Mouse (Mus musculus) limb, embryonic 12.5 days (tissue): Measurements from ENCODE around the gene Rin2. TPM values are rescaled to one million over a fixed set of nuclear protein-coding genes. Genes with fewer than 3 reads are reported as not detected.

ENCODE experiments used
- ATAC-seq: fragments of 200-750 bp; cut with Nextera tagmentation; 2 replicates; pipeline ENCODE4 v1.8.0; 2017; ENCODE audit warnings: low read depth, moderate TSS enrichment; ENCODE audit not compliant: insufficient number of reproducible peaks, insufficient read depth, low FRiP score, low TSS enrichment
- H3K27ac ChIP-seq: fragments of 300-500 bp; sonication (generic); 2 replicates; pipeline ENCODE4 v1.5.1; 2016; ENCODE audit warnings: mild to moderate bottlenecking, moderate library complexity
- H3K27me3 ChIP-seq: fragments of 300-500 bp; sonication (generic); 2 replicates; pipeline ENCODE4 v1.6.1; 2016; ENCODE audit warnings: mild to moderate bottlenecking, moderate library complexity
- H3K36me3 ChIP-seq: fragments of 300-500 bp; sonication (generic); 2 replicates; pipeline ENCODE4 v1.6.1; 2016; ENCODE audit warnings: mild to moderate bottlenecking, moderate library complexity
- H3K4me1 ChIP-seq: fragments of 300-500 bp; sonication (generic); replicated peaks from 2 replicates; pipeline ENCODE4 v1.6.1; 2016
- H3K4me2 ChIP-seq: fragments of 300-500 bp; sonication (generic); 2 replicates; pipeline ENCODE4 v1.6.1; 2016; ENCODE audit warnings: mild to moderate bottlenecking, moderate library complexity
- H3K4me3 ChIP-seq: fragments of 300-500 bp; sonication (generic); replicated peaks from 2 replicates; pipeline ENCODE4 v1.5.1; 2016; ENCODE audit warnings: mild to moderate bottlenecking
- H3K9ac ChIP-seq: fragments of 300-500 bp; sonication (generic); replicated peaks from 2 replicates; pipeline ENCODE4 v1.6.1; 2016; ENCODE audit warnings: mild to moderate bottlenecking, moderate library complexity
- H3K9me3 ChIP-seq: fragments of 300-500 bp; sonication (generic); 2 replicates; pipeline ENCODE4 v1.6.1; 2016; ENCODE audit warnings: mild to moderate bottlenecking, moderate library complexity
- WGBS: fragments of 180-500 bp; shearing (Covaris S2); methylation state at CpG from one replicate; pipeline ENCODE4 v1.1.7; 2016; 5-methylcytosine and 5-hydroxymethylcytosine counted together
- polyA plus RNA-seq: library from polyadenylated mRNA; unstranded; fragments of >200 nt; fragmentation: Nextera tagmentation; extraction: Ambion mirVana; gene quantifications from 2 replicates; pipeline ENCODE4 v1.2.1, GENCODE M21; 2016

Rin2 gene
- polyA plus RNA-seq, 1 experiment from 2014 or later = 34.9 TPM

GRCm38 (mm10) chr2:145866695-145867449 lies 191.9 kb downstream of the Rin2 start:
- Histone ChIP-seq H3K27ac (no peak overlapping the region), H3K9me3 (peaks cover 13% of the 10 kb centered on the region; the same call in 1 of the 2 replicates), H3K4me1 (peaks cover 23% of the 10 kb centered on the region), H3K27me3 (no peaks in the 10 kb centered on the region), H3K36me3 (peaks cover 40% of the 10 kb centered on the region), H3K9ac (no peak overlapping the region), H3K4me2 (no peak overlapping the region), H3K4me3 (no peak overlapping the region)
- no peak for ATAC-seq
- 93% methylated on average over 11 of the region's 11 CpGs for WGBS

DNA sequence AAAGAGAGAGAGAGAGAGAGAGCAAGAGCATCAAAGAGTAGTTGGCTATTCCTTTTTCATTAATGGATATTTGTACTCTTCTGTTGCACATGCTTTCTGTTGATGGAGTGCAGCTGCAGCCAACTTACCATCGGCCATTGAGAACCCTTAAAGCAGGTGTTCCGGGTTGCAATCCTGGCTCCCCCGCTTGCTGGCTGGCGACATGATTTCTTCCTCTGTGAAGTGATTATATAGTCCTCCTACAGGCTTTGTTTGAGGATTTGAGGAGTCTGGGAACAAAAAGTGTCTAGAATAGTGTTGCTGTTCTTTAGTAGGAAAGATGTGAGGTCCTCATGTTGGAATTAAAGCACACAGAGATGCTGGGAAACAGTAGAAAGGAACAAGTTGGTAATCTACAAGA lies 196.3 kb downstream of the Rin2 start:
- H3K9me3 ChIP-seq = peaks cover 13% of the 10 kb centered on the region; the same call in 1 of the 2 replicates
- H3K4me1 ChIP-seq = no peaks in the 10 kb centered on the region
- no peak overlapping the region for H3K4me3 ChIP-seq
- no peak overlapping the region for H3K9ac ChIP-seq
- H3K4me2 ChIP-seq = no peak overlapping the region
- WGBS = 78% methylated on average over 4 of the region's 4 CpGs
- peaks cover 32% of the 10 kb centered on the region for H3K36me3 ChIP-seq
- no peak for ATAC-seq
- H3K27me3 ChIP-seq = no peaks in the 10 kb centered on the region
- no peak overlapping the region for H3K27ac ChIP-seq

DNA sequence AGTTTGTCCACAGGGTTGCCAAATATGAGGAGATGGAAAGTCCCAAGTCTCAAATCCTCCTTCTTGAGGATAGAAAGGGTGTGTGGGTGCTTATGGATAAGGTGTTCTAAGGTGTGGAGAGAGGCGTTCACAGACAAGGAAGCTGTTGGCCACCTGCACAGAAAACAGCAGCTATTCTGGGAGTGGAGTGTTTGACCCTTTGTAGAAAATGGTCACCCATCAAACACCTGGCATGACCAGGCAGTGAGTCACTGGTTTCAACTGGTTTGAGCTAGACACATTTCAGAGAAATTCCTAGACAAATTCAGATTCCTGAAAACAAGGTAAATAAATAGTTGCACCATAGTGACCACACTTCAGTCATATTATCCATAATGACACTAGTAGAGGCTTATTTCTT lies 197.1 kb downstream of the Rin2 start:
- no peaks in the 10 kb centered on the region for H3K4me1 ChIP-seq

GRCm38 (mm10) chr2:145873953-145874352 lies 198.9 kb downstream of the Rin2 start:
- H3K36me3 ChIP-seq = peaks cover 37% of the 10 kb centered on the region
- peaks cover 3% of the 10 kb centered on the region; the same call in 1 of the 2 replicates for H3K9me3 ChIP-seq
- peaks cover 3% of the 10 kb centered on the region; the same call in 1 of the 2 replicates for H3K4me1 ChIP-seq
- H3K9ac ChIP-seq = no peak overlapping the region
- no peak overlapping the region for H3K4me3 ChIP-seq
- H3K27ac ChIP-seq = no peak overlapping the region
- WGBS = 91% methylated on average over 1 of the region's 1 CpGs
- no peak for ATAC-seq
- H3K4me2 ChIP-seq = no peak overlapping the region
- H3K27me3 ChIP-seq = no peaks in the 10 kb centered on the region

More for the DNA sequence above, 197.1 kb downstream of the Rin2 start:
- H3K36me3 ChIP-seq = peaks cover 32% of the 10 kb centered on the region
- 86% methylated on average over 1 of the region's 1 CpGs for WGBS
- H3K27ac ChIP-seq = no peak overlapping the region
- H3K4me2 ChIP-seq = no peak overlapping the region
- no peaks in the 10 kb centered on the region for H3K27me3 ChIP-seq
- no peak overlapping the region for H3K4me3 ChIP-seq
- ATAC-seq = no peak
- H3K9me3 ChIP-seq = peaks cover 5% of the 10 kb centered on the region; the same call in 1 of the 2 replicates
- H3K9ac ChIP-seq = no peak overlapping the region

DNA sequence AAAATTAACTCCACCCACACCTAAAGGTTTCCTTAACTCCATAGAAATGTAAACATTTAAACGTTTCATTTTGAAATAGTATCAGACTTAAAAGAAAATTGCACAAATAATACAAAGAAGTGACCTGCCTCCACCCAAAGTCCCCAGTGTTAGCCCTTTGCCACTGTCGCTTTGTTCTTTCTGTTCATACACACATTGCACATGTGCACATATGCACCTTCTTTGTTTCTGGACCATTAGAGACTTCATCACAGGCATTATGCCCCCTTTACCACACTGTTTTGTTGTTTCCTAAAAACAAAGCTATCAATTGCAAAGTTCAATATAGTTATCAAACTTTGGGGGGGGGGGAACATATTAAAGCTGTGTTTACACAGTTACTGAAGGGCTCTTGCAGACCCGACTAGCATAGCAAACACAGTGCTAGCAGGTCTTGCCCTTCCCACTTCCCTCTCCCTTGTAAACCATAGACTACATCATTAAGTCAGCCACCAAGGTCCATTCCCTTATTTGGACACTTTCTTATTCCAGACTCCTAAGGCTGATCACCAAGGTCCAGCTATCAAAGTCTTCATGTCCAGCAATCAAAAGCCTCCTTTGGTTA lies 200.0 kb downstream of the Rin2 start:
- H3K9me3 ChIP-seq = no peaks in the 10 kb centered on the region
- no peak overlapping the region for H3K4me3 ChIP-seq
- peaks cover 3% of the 10 kb centered on the region; the same call in 1 of the 2 replicates for H3K4me1 ChIP-seq
- H3K36me3 ChIP-seq = peaks cover 39% of the 10 kb centered on the region
- 67% methylated on average over 3 of the region's 3 CpGs for WGBS
- H3K9ac ChIP-seq = no peak overlapping the region
- no peak overlapping the region for H3K4me2 ChIP-seq
- ATAC-seq = no peak
- no peak overlapping the region for H3K27ac ChIP-seq
- H3K27me3 ChIP-seq = no peaks in the 10 kb centered on the region

- 84% methylated on average over 3 of the region's 3 CpGs for WGBS
- Histone ChIP-seq H3K27me3 (no peaks in the 10 kb centered on the region), H3K4me1 (peaks cover 24% of the 10 kb centered on the region), H3K9me3 (no peaks in the 10 kb centered on the region), H3K36me3 (peaks cover 47% of the 10 kb centered on the region), H3K4me2 (no peak overlapping the region), H3K4me3 (no peak overlapping the region), H3K27ac (no peak overlapping the region), H3K9ac (no peak overlapping the region)
- ATAC-seq = no peak
Observed at GRCm38 (mm10) chr2:145877191-145877590, 202.2 kb downstream of the Rin2 start.

GRCm38 (mm10) chr2:145880887-145881747 lies 206.1 kb downstream of the Rin2 start:
- Histone ChIP-seq H3K9me3 (no peaks in the 10 kb centered on the region), H3K36me3 (peaks cover 77% of the 10 kb centered on the region), H3K4me1 (peaks cover 58% of the 10 kb centered on the region), H3K27me3 (no peaks in the 10 kb centered on the region), H3K9ac (peak overlapping the region; percentile 40; the same call in 1 of the 2 replicates), H3K4me2 (peak overlapping the region; percentile 29), H3K27ac (peak overlapping the region; percentile 94), H3K4me3 (no peak overlapping the region)
- peak; percentile 86 for ATAC-seq
- 29% methylated on average over 11 of the region's 11 CpGs for WGBS

DNA sequence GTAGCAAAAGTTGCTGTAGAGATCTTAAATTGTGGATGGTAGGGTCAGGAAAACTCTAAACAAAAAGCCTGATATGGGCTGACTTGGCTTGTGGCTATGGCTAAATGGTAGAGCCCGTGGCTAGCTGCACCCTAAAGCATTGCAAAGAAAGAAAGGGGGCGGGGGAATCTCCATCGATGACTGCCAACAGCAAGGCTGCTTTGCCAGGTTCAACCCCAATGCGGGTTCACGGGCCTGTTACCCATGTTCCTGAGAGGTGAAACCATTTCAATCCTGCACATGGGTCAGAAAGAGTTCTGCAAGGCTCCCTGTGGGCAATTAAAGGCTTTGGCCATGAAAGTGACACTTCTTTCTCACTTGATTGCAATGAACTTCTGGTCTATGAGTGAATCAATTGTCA lies 206.9 kb downstream of the Rin2 start:
- Histone ChIP-seq H3K9me3 (no peaks in the 10 kb centered on the region), H3K9ac (no peak overlapping the region), H3K4me2 (peak overlapping the region; percentile 29; the same call in 1 of the 2 replicates), H3K4me1 (peaks cover 58% of the 10 kb centered on the region), H3K27ac (peak overlapping the region; percentile 94), H3K36me3 (peaks cover 75% of the 10 kb centered on the region), H3K4me3 (no peak overlapping the region), H3K27me3 (no peaks in the 10 kb centered on the region)
- 71% methylated on average over 5 of the region's 5 CpGs for WGBS
- ATAC-seq = no peak

DNA sequence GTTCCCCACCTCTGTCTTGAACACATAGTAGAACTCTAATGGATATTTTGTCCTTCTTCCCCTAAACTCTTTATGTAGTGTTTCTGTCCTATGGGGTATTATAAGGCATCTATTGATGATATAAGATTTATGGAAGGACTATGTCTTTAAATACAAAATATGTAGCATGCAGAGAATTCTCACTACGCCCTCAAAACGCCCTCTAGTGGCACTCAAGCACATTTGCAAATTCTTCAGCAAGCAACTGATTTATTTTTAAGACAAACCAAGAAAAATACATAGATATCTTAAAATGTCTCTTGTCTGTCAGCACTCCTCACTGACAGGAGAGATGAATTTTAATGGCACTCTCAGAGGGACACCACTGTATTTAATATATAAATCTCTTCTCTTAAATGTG lies 207.4 kb downstream of the Rin2 start:
- Histone ChIP-seq H3K36me3 (peaks cover 75% of the 10 kb centered on the region), H3K27ac (peak overlapping the region; percentile 94), H3K4me1 (peaks cover 60% of the 10 kb centered on the region), H3K9ac (no peak overlapping the region), H3K4me3 (no peak overlapping the region), H3K4me2 (no peak overlapping the region), H3K9me3 (no peaks in the 10 kb centered on the region), H3K27me3 (no peaks in the 10 kb centered on the region)
- no peak for ATAC-seq
- WGBS = 26% methylated on average over 2 of the region's 2 CpGs

GRCm38 (mm10) chr2:145884036-145884912 lies 209.3 kb downstream of the Rin2 start:
- Histone ChIP-seq H3K4me1 (peaks cover 75% of the 10 kb centered on the region), H3K9ac (no peak overlapping the region), H3K4me3 (no peak overlapping the region), H3K27ac (peak overlapping the region; percentile 83), H3K27me3 (no peaks in the 10 kb centered on the region), H3K4me2 (peak overlapping the region; percentile 17; the same call in 1 of the 2 replicates), H3K9me3 (no peaks in the 10 kb centered on the region), H3K36me3 (peaks cover 61% of the 10 kb centered on the region)
- WGBS = 24% methylated on average over 17 of the region's 17 CpGs
- no peak for ATAC-seq
